Mouse (Mus musculus): ENCODE measurements around the gene Tirap.
"Not testable (repeated sequence)": the region's sequence is repeated elsewhere in the genome, so short reads cannot be mapped to it uniquely, and the experiment has no call there.

Tirap gene

GRCm38 (mm10) chr9:35147261-35147660, 52.8 kb downstream of the Tirap start:
- DNase-seq (ENCODE audit: low read depth, low spot score): not testable (repeated sequence)

DNA sequence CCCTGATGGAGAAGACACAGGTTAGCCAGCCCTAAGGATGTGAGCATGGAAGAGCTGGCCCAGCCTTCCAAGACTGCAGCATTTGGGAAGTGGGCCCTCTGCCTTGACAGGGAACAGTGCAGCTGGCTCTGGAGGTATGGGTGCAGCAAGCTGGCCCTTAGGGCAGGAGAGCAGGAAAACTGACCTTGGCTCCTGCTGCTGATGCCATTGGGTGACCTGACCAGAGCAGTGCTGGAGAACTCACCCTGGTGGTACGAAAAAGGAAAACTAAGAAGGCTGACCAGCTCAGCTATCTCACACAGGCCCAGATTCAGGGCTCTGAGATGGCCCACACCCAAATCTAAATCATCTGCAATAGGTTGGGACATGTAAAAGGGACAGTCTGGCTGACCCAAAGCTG, 54.3 kb downstream of the Tirap start:
- DNase-seq (ENCODE audit: low read depth, low spot score): no peak

GRCm38 (mm10) chr9:35145118-35145517, 55.0 kb downstream of the Tirap start:
- DNase-seq (ENCODE audit: low read depth, low spot score): no peak

GRCm38 (mm10) chr9:35142221-35142620, 57.9 kb downstream of the Tirap start:
- no peak for DNase-seq (ENCODE audit: low read depth, low spot score)

DNA sequence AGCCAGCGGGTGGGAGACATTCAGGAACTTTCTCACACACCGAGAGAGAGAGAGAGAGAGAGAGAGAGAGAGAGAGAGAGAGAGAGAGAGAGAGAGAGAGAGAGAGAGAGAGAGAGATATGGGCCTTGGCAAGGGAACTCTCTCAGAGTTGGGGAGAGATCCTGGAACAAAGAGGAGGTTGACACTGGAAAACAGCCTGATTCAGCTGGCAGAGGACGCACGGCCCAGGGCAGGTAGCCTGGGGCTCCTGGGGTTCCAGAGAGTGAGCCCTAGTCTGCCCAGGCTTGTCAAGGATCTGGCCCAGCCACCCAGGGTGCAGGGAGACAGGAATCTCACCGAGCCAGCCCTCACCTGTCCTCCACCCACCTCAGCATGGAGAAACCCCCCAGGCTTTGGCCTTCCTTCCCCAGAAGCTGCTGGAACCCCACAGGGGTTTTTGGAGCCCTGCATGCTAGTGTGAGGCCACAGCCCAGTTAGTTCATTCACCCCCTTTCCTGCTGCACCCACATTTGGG, 60.8 kb downstream of the Tirap start:
- no peak for DNase-seq (ENCODE audit: low read depth, low spot score)

DNA sequence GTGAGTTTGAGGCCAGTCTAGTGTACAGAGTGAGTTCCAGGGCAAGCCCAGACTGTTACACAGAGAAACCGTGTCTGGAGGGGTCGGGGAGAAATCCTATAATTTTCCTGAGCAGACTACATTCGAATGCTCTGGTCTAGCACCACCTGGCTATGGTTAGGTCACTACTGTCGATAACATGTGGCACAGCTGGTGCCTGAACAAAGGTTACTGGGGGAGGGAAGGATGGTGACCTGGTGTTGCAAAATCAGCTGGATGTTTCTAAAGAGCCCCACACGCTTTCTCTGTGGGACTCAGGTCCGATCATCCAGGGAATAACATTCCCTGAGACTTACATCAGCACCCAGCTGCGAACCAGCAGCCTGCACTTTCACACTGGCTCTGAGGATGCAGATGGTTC, 62.1 kb downstream of the Tirap start:
- no peak for DNase-seq (ENCODE audit: low read depth, low spot score)

GRCm38 (mm10) chr9:35135575-35135974, 64.5 kb downstream of the Tirap start:
- DNase-seq (ENCODE audit: low read depth, low spot score): no peak

Data from retina, adult 2 months (tissue).